Mouse (Mus musculus) pancreas, adult 10 weeks (tissue): Measurements from ENCODE around the gene Gstz1. TPM values are rescaled to one million over a fixed set of nuclear protein-coding genes. Genes with fewer than 3 reads are reported as not detected.

Experiments used
- polyA plus RNA-seq: library from polyadenylated mRNA; stranded (reverse); fragments of 350-450 nt; fragmentation: Illumina TruSeq; extraction: RNeasy Lipid Tissue Mini Kit (QIAGEN cat#74804); gene quantifications from one replicate; pipeline ENCODE4 v1.2.3, GENCODE M21; 2015; ENCODE audit warnings: low read depth, low replicate concordance; ENCODE audit not compliant: insufficient read depth

The Gstz1 gene
- polyA plus RNA-seq: 33.7 TPM

GRCm38 (mm10) chr12:87146966-87147365 is at the start of gene Gstz1:
Gene Gstz1, plus strand, starts transcription at chr12:87147165.

GRCm38 (mm10) chr12:87102165-87102631 is 44.8 kb upstream of the Gstz1 start, which contains the start of gene Ngb:
Gene Ngb, minus strand, starts transcription at chr12:87102539.

GRCm38 (mm10) chr12:87147395-87148089 is 577 bp downstream of the Gstz1 start, which contains the start of gene Pomt2:
Gene Pomt2, minus strand, starts transcription at chr12:87147968.

GRCm38 (mm10) chr12:87199206-87199972 is 52.4 kb downstream of the Gstz1 start, which contains the start of gene Samd15:
Gene Samd15, plus strand, starts transcription at chr12:87199723.

GRCm38 (mm10) chr12:87199973-87200586 is 53.1 kb downstream of the Gstz1 start, which contains the start of gene Tmed8:
Gene Tmed8, minus strand, starts transcription at chr12:87200454.

Other genes with a start within 250 kb of the Gstz1 start
- 3.3 TPM for gene Cipc, start 200.1 kb upstream of the Gstz1 start, polyA plus RNA-seq
- 0.46 TPM for gene Zdhhc22, start 156.7 kb upstream of the Gstz1 start, polyA plus RNA-seq
- gene Tmem63c, start 125.8 kb upstream of the Gstz1 start, polyA plus RNA-seq: 0.52 TPM
- 1.0 TPM for gene Ngb, start 44.6 kb upstream of the Gstz1 start, polyA plus RNA-seq
- gene Pomt2, start 803 bp downstream of the Gstz1 start, polyA plus RNA-seq: 4.1 TPM
- not detected for gene Samd15, start 52.6 kb downstream of the Gstz1 start, polyA plus RNA-seq
- 3.2 TPM for gene Tmed8, start 53.3 kb downstream of the Gstz1 start, polyA plus RNA-seq
- 0.52 TPM for gene Noxred1, start 91.6 kb downstream of the Gstz1 start, polyA plus RNA-seq
- gene Vipas39, start 119.1 kb downstream of the Gstz1 start, polyA plus RNA-seq: 8.2 TPM
- gene Ahsa1, start 119.3 kb downstream of the Gstz1 start, polyA plus RNA-seq: 24.8 TPM
- gene Ism2, start 152.5 kb downstream of the Gstz1 start, polyA plus RNA-seq: not detected
- 14.4 TPM for gene Sptlc2, start 241.2 kb downstream of the Gstz1 start, polyA plus RNA-seq